Mouse (Mus musculus): ENCODE measurements around the gene Tigar. TPM values are rescaled to one million over a fixed set of nuclear protein-coding genes. Genes with fewer than 3 reads are reported as not detected.

The Tigar gene
- polyA plus RNA-seq, 1 experiment from 2014 or later = 4.8 TPM

DNA sequence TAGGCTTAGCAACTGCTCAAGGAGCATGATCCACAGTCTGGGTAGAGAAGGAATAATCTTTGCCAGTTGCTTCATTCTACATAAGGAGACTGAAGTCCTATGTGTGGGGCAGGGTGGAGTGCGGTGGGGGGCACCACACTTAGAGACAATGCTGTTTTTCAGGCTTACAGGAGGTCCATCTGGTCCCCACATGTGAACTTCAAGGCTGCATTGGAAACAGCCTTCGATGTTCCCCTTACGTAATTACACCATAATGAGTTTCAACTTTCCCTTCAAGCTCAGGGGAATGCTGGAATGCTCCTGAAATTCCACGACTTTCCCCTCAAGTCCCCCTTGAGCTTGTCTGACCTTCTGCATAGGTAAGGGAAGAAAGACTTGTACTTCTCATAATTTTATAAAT lies 58.5 kb downstream of the Tigar start:
- H3K27me3 ChIP-seq (replicated peaks; ENCODE audit: control insufficient read depth, insufficient read depth, low read length) = no peaks in the 10 kb centered on the region
- H3K36me3 ChIP-seq (ENCODE audit: control insufficient read depth, insufficient read depth) = no peaks in the 10 kb centered on the region
- no peak for ATAC-seq
- no peak for TF ChIP-seq CTCF (IDR thresholded peaks at IDR 0.05; ENCODE audit: low read depth)
- no peak overlapping the region for H3K4me2 ChIP-seq (replicated peaks; ENCODE audit: low read depth)
- H3K9ac ChIP-seq (ENCODE audit: low read depth, low read length) = no peak overlapping the region
- no peaks in the 10 kb centered on the region for H3K4me1 ChIP-seq (replicated peaks; ENCODE audit: control insufficient read depth, insufficient read depth, low read length)
- no peaks in the 10 kb centered on the region for H3K9me3 ChIP-seq (ENCODE audit: control insufficient read depth)
- WGBS = 72% methylated on average over 4 of the region's 4 CpGs
- H3K4me3 ChIP-seq (ENCODE audit: low read depth, low read length) = no peak overlapping the region
- no peak overlapping the region for H3K27ac ChIP-seq (ENCODE audit: low read depth, low read length)

- WGBS = 39% methylated on average over 6 of the region's 6 CpGs
Measured at GRCm38 (mm10) chr6:127044909-127045308, 64.4 kb downstream of the Tigar start.

More at GRCm38 (mm10) chr6:127044909-127045308, 64.4 kb downstream of the Tigar start:
- Histone ChIP-seq H3K4me1 (replicated peaks; ENCODE audit: control insufficient read depth, insufficient read depth, low read length) (no peaks in the 10 kb centered on the region), H3K36me3 (ENCODE audit: control insufficient read depth, insufficient read depth) (no peaks in the 10 kb centered on the region), H3K27ac (ENCODE audit: low read depth, low read length) (no peak overlapping the region), H3K9ac (ENCODE audit: low read depth, low read length) (no peak overlapping the region), H3K9me3 (ENCODE audit: control insufficient read depth) (no peaks in the 10 kb centered on the region), H3K4me3 (ENCODE audit: low read depth, low read length) (no peak overlapping the region), H3K27me3 (replicated peaks; ENCODE audit: control insufficient read depth, insufficient read depth, low read length) (no peaks in the 10 kb centered on the region), H3K4me2 (replicated peaks; ENCODE audit: low read depth) (no peak overlapping the region)
- TF ChIP-seq CTCF (IDR thresholded peaks at IDR 0.05; ENCODE audit: low read depth) = no peak
- ATAC-seq = no peak

Other genes starting within 250 kb of the Tigar start
- gene Dyrk4, start 187.7 kb downstream of the Tigar start, polyA plus RNA-seq (2015; fragmentation: Nextera tagmentation; extraction: Ambion mirVana) = not detected in 2 replicates
- gene Rad51ap1, start 170.0 kb downstream of the Tigar start, polyA plus RNA-seq (2015; fragmentation: Nextera tagmentation; extraction: Ambion mirVana) = 11.5 and 12.8 TPM in 2 replicates
- 16.2 and 19.5 TPM in 2 replicates for gene D6Wsu163e, start 169.6 kb downstream of the Tigar start, polyA plus RNA-seq (2015; fragmentation: Nextera tagmentation; extraction: Ambion mirVana)
- gene Fgf6, start 94.0 kb downstream of the Tigar start, polyA plus RNA-seq (2015; fragmentation: Nextera tagmentation; extraction: Ambion mirVana) = not detected in 2 replicates
- gene Fgf23, start 36.7 kb downstream of the Tigar start, polyA plus RNA-seq (2015; fragmentation: Nextera tagmentation; extraction: Ambion mirVana) = not detected in 2 replicates
- gene Ccnd2, start 42.6 kb upstream of the Tigar start, polyA plus RNA-seq (2015; fragmentation: Nextera tagmentation; extraction: Ambion mirVana) = 357 and 374 TPM in 2 replicates